Mouse (Mus musculus) kidney, postnatal 0 days (tissue): ENCODE measurements around the gene Ociad2. TPM values are rescaled to one million over a fixed set of nuclear protein-coding genes. Genes with fewer than 3 reads are reported as not detected.

ENCODE experiments used
- ATAC-seq: fragments of 200-750 bp; cut with Nextera tagmentation; replicated peaks from 2 replicates; pipeline ENCODE4 v1.8.0; 2017; ENCODE audit warnings: low read depth, moderate number of reproducible peaks, moderate TSS enrichment, moderate library complexity; ENCODE audit not compliant: low FRiP score
- DNase-seq: peaks from one replicate; pipeline ENCODE4 v3.0.0-alpha.2; 2016; ENCODE audit warnings: low spot score
- H3K27ac ChIP-seq: fragments of 300-500 bp; sonication (generic); 2 replicates; pipeline ENCODE4 v1.5.1; 2014; ENCODE audit warnings: mild to moderate bottlenecking
- H3K27me3 ChIP-seq: fragments of 300-500 bp; sonication (generic); 2 replicates; pipeline ENCODE4 v1.6.1; 2014; ENCODE audit warnings: low read length, mixed read lengths; ENCODE audit not compliant: insufficient read depth
- H3K36me3 ChIP-seq: fragments of 300-500 bp; sonication (generic); 2 replicates; pipeline ENCODE4 v1.6.1; 2014; ENCODE audit warnings: low read length, mixed read lengths; ENCODE audit not compliant: insufficient read depth
- H3K4me1 ChIP-seq: fragments of 300-500 bp; sonication (generic); replicated peaks from 2 replicates; pipeline ENCODE4 v1.6.1; 2014; ENCODE audit warnings: antibody characterized with exemption, low read length, mixed read lengths; ENCODE audit not compliant: insufficient read depth
- H3K4me2 ChIP-seq: fragments of 300-500 bp; sonication (generic); 2 replicates; pipeline ENCODE4 v1.6.1; 2014; ENCODE audit warnings: mild to moderate bottlenecking, low read length, moderate library complexity, mixed read lengths
- H3K4me3 ChIP-seq: fragments of 300-500 bp; sonication (generic); replicated peaks from 2 replicates; pipeline ENCODE4 v1.5.1; 2014; ENCODE audit warnings: low read depth, low read length
- H3K9ac ChIP-seq: fragments of 300-500 bp; sonication (generic); 2 replicates; pipeline ENCODE4 v1.6.1; 2014; ENCODE audit warnings: low read depth, low read length
- H3K9me3 ChIP-seq: fragments of 300-500 bp; sonication (generic); replicated peaks from 2 replicates; pipeline ENCODE4 v1.6.1; 2016; ENCODE audit warnings: low read length, inconsistent platforms, mixed read lengths
- CTCF ChIP-seq: IDR thresholded peaks from 2 replicates; pipeline ENCODE4 v1.5.1; 2016; ENCODE audit warnings: antibody characterized with exemption, low read depth, mild to moderate bottlenecking, moderate library complexity
- WGBS: fragments of 180-500 bp; shearing (Covaris S2); extraction: QIAGEN DNeasy Blood & Tissue Kit; methylation state at CpG from one replicate; pipeline ENCODE4 v1.1.7; 2014; 5-methylcytosine and 5-hydroxymethylcytosine counted together
- polyA plus RNA-seq: library from polyadenylated mRNA; unstranded; fragments of >200 nt; fragmentation: Nextera tagmentation; extraction: Ambion mirVana; gene quantifications from 2 replicates; pipeline ENCODE4 v1.2.1, GENCODE M21; 2015

Ociad2 gene
- polyA plus RNA-seq, 1 experiment from 2014 or later = 27.4 TPM

DNA sequence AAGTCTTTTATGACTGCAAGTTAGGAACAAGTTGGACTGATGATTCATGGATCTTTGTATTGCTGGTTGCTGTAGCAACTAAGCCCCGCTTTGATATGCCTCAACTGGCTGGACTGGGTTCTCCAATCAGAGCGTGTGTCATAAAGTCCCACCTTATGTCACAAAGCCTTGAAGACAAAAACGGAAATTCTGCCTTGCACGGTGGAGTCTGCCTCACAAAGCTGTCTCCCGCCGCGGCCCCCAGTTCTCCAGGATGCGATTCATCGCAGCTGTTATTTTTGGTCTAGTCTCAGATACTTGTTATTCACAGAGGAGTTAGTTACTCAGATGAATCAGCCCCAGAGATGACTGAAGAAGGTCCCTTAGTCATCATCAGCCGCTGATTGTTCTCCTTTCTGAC, 3.5 kb upstream of the Ociad2 start:
- DNase-seq = peak; percentile 65
- no peak overlapping the region for H3K4me3 ChIP-seq
- WGBS = 54% methylated on average over 10 of the region's 10 CpGs
- H3K36me3 ChIP-seq = no peaks in the 10 kb centered on the region
- no peaks in the 10 kb centered on the region for H3K4me1 ChIP-seq
- H3K9ac ChIP-seq = no peak overlapping the region
- no peaks in the 10 kb centered on the region for H3K9me3 ChIP-seq
- ATAC-seq = no peak
- no peak for TF ChIP-seq CTCF
- H3K27ac ChIP-seq = no peak overlapping the region
- H3K27me3 ChIP-seq = no peaks in the 10 kb centered on the region
- H3K4me2 ChIP-seq = no peak overlapping the region

DNA sequence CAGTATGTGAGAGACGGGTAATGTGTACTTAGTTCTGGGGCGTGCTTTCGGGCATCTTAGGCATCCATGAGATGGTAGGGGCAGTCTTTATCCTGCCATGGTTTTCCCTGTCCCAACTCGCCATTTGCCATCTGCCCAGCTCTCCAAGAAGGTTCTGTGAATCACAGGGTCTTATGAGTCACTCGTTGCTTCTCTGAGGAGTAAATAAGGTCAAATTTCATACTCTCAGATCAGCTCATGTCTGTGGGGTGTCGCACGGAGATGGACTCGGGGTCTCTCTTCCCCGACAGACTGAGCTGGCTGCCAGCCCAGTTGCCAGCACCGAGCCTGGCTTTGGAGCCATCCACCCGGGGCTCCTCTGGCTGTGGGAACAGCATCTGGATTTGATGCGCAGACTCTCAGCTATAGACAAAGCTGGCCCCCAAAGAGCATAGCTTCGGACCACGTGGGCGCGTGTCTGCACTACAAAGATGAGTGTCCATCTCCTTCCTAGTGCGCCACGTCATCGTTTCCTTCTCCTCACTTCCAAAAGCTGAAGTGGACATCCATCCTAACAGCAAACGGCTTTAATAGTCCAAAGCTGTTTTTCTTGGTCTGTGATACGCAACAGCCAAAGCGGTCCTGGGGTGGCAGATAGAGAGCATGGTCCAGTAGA, 2.0 kb upstream of the Ociad2 start:
- Histone ChIP-seq H3K27me3 (no peaks in the 10 kb centered on the region), H3K4me1 (no peaks in the 10 kb centered on the region), H3K9ac (no peak overlapping the region), H3K27ac (no peak overlapping the region), H3K9me3 (no peaks in the 10 kb centered on the region), H3K36me3 (no peaks in the 10 kb centered on the region), H3K4me2 (no peak overlapping the region), H3K4me3 (no peak overlapping the region)
- no peak for TF ChIP-seq CTCF
- no peak for ATAC-seq
- DNase-seq = no peak
- WGBS = 87% methylated on average over 22 of the region's 22 CpGs

DNA sequence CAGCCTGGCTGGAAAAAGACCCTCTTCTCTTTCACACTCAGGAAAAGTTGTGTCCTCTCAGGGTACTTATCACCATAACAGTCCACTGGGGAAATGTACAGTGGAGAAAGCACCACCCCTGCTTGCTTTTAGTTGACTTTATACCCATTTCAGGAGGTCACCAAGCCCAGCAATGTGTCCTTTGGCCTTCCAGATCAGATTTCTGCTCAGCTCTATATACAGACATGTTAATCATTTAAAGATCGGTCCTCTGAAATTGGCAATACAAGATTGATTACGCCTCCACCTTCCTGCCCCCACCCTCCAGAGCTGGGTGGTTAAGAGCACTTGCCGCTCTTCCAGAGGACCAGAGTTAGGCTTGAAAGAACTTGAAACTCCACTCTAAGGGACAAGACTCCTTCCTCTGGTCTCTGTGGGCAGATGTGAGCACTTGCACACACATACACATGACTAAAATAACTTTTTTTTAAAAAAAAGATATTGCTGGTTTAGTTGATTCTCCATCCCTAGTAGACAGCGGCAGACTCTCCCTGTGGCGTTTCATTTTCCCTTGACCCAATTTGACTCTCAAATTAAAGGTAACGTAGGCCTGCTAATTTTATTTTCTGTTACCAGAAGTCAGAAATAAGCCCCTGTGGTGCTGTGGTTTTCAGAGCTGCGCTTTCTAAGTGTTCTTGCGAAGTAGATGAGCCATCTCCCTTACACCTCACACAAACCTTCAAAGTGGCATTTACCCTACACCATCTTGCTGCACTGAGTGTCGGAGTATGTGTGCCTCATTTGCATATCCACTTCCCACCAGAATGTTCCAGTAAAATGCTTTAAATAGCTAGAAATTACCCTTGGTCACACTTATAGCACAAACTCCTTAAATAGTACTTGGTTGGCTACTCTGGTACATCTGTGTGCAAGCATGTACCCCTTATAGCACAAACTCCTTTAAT, 777 bp downstream of the Ociad2 start:
- Histone ChIP-seq H3K27ac (no peak overlapping the region), H3K9ac (no peak overlapping the region), H3K4me1 (no peaks in the 10 kb centered on the region), H3K27me3 (no peaks in the 10 kb centered on the region), H3K9me3 (no peaks in the 10 kb centered on the region), H3K4me3 (no peak overlapping the region), H3K4me2 (no peak overlapping the region), H3K36me3 (no peaks in the 10 kb centered on the region)
- TF ChIP-seq CTCF = no peak
- ATAC-seq (no peak), DNase-seq (no peak)
- 88% methylated on average over 9 of the region's 9 CpGs for WGBS

DNA sequence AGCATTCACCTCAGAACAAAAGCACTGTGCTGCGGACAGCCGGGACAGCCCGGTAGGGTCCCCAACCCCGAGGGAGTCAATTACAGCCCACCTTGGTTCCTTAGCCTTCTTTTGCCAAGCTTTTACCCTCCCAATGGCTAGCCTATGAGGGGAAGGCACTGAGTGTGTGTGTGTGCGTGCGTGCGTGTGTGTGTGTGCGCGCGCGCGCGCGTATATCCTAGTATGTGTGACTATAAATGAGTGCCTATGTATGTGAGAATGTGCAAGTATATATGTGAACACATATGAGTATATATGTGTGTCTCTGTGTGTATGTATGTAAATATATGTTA, 2.0 kb downstream of the Ociad2 start:
- Histone ChIP-seq H3K36me3 (no peaks in the 10 kb centered on the region), H3K27ac (no peak overlapping the region), H3K9ac (peak overlapping the region; percentile 58), H3K4me3 (peak overlapping the region; percentile 54), H3K27me3 (no peaks in the 10 kb centered on the region), H3K4me2 (peak overlapping the region; percentile 95), H3K9me3 (no peaks in the 10 kb centered on the region), H3K4me1 (no peaks in the 10 kb centered on the region)
- ATAC-seq = no peak
- 53% methylated on average over 14 of the region's 14 CpGs for WGBS
- TF ChIP-seq CTCF = no peak
- DNase-seq = no peak

DNA sequence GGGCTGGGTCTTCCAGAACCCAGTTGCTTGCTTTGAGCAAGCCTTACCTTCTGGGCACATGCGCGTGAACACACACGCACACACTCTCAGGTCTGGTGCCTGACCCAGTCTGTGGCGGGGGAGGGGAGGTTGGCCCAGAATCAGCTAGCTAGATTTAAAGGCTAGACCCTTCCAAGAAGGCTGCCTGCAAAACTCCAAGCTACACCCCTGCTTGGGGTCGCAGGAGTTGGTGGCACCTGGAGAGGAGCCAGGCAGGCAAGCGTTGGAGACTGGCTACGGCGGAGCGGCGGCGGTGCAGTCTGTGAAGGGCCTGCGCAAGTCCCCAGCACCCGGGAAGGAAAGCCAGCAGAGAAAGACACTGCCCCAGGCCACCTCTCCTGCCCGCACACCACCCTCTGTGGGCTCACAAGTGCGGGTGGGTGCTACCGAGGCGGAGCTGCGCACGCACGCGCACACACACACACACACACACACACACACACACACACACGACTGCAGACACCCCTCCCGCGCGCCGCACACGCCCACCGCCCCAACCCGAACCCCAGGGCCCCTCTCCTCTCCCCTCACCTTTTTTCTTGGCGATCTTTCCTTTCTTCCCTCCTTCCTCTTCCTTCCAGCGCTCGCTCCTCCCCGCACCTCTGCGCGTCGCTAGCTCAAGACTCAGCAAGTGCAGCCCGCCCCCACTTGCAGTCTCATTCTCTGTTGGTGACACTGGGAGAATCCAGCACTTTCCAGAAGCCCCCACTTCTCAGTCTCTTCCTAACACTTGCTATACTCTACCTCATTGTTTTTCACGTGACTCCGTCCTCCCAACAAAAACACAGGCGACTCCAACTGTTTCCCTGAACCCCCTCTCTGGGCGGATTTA, 2.6 kb downstream of the Ociad2 start:
- TF ChIP-seq CTCF = no peak
- WGBS = 5% methylated on average over 36 of the region's 41 CpGs
- Histone ChIP-seq H3K4me3 (peak overlapping the region; percentile 54), H3K27ac (no peak overlapping the region), H3K9me3 (no peaks in the 10 kb centered on the region), H3K4me1 (no peaks in the 10 kb centered on the region), H3K27me3 (no peaks in the 10 kb centered on the region), H3K9ac (peak overlapping the region; percentile 58), H3K4me2 (peak overlapping the region; percentile 95), H3K36me3 (no peaks in the 10 kb centered on the region)
- peak; percentile 46 for DNase-seq
- 0 out of 2 replicates have a peak, but pooled peaks have one; percentile 31 for ATAC-seq

DNA sequence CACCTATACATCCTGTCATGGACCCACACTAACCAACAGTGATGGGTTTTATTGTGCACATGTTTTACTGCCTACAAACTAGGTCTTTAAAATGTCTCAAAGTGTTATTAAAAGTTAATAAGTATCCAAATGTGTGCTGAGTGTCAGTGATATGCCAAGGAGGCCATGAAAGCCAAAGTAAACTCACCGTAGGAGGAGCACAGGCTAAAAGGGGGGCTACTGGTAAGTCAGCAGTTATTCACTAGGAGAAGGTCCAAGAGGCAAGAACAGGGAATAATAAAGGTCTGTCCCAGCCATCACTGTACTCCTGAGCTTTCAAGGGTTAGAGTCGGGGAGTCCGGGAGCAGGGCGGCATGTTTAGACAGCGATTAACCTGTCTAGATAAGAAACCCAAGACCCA, 4.4 kb downstream of the Ociad2 start:
- no peak for DNase-seq
- Histone ChIP-seq H3K4me3 (no peak overlapping the region), H3K27ac (no peak overlapping the region), H3K4me1 (no peaks in the 10 kb centered on the region), H3K27me3 (no peaks in the 10 kb centered on the region), H3K9me3 (no peaks in the 10 kb centered on the region), H3K4me2 (no peak overlapping the region), H3K36me3 (no peaks in the 10 kb centered on the region), H3K9ac (no peak overlapping the region)
- TF ChIP-seq CTCF = no peak
- 26% methylated on average over 5 of the region's 5 CpGs for WGBS
- ATAC-seq = no peak
